Mouse (Mus musculus) thymus, adult 18-20 months (tissue): Measurements from ENCODE around the gene Atad2b.

Experiments
- DNase-seq, 2 experiments: peaks; one replicate each; pipeline ENCODE4 v3.0.0; 2022; ENCODE audit warnings: mixed read lengths in 2 of 2

The Atad2b gene

DNA sequence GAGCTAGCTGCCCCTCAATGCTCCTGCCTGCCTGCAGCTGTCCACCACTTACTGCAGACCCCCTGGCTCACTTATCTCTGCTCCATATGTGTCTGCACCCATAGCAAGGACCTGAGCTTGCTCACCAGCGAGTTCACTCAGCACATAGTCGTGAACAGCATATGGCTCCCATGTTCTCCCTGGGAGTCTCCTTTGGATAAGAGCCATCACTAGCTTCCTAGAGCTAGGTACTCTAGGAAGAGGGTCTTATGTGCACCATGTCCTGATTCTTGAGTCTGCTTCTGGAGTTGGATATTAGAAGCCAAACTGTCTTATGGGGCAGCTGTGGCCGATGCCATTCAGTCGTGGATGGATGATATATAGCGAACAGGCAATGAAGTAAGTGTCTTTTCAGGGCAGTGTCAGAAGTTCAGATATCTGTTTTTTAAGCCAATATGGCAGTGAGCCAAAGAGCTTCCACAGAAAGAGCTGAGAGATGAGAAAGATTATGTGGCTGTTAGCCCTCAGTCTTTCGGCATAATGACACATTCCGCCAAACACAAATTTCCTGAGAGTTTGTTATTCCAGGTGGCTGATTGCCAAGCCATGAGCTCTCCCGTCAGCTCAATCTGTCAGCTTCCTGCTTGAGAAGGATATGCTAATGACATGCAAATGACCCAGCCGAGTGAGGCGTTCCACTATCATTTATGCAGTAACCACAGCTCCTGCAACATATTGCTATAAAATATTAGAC, 170.8 kb downstream of the Atad2b start:
- DNase-seq = no peak

DNA sequence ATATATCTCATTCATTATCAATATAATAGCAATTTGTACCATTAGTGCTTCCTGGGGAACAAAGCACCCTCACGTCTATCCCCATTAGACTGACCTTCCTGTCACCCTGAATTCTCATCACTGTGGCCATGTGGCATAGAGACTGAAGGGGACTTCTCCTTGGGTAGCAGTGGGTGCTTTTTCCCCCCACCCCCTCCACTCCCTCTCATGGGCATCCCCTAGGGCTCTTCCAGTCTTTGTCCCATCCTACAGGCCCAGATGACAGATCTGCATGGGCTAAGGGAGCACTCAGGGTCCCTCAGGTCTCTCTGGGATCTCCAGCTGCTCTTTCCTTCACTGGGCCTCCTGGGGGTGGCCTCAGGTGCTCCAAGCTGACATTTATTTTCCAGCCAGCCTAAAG, 171.5 kb downstream of the Atad2b start:
- no peak for DNase-seq
